Mouse (Mus musculus) heart, postnatal 4 days (tissue): ENCODE data around the gene Nfe2l1. TPM values are rescaled to one million over a fixed set of nuclear protein-coding genes. Genes with fewer than 3 reads are reported as not detected.

ENCODE experiments used
- DNase-seq: peaks from one replicate; pipeline ENCODE4 v3.0.0; 2021
- total RNA-seq, 2 experiments: library from RNA; stranded (reverse); gene quantifications; 2 replicates each; pipeline ENCODE4 v1.2.3; 2021

Nfe2l1 gene
- total RNA-seq, 2 experiments from 2014 or later: 200 to 203 TPM

DNA sequence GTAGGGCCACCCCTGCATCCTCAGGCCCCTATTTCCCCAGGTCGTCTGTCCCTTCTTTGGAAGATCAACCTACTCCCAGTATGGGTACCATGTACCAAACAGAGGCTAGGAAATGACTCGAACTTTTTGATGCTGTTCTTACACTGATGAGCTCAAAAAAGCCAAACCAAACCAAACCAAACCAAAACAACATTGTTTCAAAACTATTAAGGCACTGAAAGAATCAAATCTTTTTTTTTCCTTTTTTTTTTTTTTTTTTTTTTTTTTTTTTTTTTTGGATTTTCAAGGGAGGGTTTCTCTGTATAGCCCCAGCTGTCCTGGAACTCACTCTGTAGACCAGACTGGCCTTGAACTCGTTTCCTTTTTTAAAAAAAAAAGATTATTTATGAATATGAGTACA, 13.9 kb upstream of the Nfe2l1 start:
- no peak for DNase-seq

DNA sequence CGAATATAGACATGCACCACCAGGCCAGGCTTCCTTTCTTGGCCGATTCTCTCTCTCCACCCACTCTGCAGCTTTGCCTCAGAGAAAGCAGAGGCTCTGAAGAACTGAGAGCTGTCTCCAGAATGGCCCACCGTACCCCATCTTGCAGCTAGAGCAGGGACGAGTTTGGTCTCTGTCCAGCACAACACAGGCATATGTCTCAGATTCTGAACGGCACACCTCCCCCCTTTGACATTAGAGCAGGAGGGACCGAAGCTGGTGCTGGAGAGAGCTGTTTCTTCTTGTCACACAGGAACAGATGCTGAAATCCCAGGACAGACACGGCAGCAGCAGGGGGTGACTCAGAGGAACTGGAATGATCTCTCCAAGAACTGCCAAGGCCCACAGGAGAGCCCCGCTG, 10.5 kb upstream of the Nfe2l1 start:
- no peak for DNase-seq

DNA sequence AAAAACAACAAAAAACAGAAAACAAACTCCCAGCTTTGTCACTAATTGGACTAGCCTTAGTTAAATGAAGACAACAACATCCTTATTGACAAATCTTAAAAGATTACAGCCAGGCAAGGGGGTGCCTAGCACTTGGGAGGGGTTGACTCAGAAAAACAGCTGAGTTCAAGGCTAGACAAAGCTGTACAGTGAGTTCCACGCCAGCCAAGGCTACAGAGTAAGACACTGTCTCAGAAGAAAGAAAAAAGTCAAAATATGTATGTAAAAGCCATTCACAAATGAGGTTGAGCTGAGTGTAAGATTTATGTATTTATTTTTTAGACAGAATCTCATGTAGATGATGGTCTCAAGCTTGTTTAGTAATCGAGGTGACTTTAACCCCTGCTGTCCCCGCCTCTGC, 10.1 kb upstream of the Nfe2l1 start:
- no peak for DNase-seq

DNA sequence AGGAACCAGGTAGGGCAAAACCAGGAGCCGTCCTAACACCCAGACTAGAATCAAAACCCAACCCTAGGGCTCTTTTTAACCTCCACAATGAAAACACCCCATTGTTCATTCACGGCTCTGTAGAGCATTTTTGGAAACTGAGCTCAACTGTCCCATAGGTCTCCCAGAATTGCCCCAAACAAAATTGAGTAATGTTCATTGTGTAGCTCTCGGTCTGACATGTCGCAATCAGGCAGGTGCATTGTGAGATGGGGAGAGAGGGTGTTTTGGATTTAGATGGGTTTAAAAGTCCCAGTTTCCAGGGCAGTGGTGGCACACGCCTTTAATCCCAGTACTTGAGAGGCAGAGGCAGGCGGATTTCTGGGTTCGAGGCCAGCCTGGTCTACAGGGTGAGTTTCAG, 9.7 kb upstream of the Nfe2l1 start:
- DNase-seq: no peak

DNA sequence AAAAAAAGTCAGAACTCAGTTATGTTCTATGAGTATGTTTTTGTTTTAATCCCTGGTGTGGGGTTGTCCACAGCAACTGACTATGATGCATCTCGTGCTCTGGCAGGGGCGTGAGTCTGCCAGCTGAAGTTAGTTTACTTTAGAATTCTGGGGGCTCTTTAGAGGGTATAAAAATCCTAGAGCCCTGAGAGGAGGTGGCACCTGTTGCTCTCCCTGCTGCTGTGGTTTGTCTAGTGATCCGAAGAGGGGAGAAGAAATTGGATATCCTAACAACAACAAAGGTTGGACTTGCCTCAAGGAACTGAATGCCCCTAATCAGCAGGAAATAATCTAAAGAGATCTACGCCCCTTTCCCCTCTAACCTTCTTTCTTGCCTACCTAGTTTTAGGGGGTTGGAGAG, 8.6 kb upstream of the Nfe2l1 start:
- no peak for DNase-seq

DNA sequence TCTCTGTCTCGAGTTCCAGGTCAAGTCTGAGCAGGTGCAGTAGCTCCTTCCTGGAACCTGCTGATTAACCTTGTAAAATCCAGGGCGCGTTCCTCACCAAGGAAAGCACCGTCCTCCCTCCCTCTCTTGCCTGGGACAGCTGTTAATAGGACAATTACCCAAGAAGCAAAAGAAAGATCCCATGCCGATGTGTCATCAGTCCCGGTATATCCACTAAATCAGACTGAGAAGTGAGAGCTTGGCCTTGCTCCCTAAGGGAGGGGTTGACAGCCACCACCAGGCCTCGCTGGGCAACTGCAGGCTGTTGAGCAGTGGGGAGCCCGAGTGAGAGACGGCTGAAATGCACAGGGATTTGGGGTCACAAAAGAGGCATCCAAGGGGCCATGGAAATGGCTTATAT, 7.5 kb upstream of the Nfe2l1 start:
- DNase-seq: peak; percentile 33

DNA sequence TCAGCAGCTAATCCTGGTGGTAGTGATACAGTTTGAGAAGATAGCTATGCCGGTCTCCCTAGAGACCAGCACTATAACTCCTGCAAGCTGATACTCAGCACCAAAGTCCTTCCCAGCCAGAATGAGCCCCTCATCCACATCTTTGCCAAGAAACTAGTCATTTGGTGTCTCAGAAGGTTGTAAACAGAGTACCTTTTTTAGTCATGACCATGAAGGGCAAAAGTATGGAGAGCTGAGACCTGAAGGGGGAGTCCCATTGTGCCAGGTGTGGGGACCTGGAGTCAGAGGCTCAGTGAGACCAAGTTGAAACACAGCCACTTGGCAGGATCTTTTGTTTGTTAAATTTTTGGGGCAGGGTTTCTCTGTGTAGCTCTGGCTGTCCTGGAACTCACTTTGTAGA, 4.4 kb upstream of the Nfe2l1 start:
- DNase-seq: no peak

DNA sequence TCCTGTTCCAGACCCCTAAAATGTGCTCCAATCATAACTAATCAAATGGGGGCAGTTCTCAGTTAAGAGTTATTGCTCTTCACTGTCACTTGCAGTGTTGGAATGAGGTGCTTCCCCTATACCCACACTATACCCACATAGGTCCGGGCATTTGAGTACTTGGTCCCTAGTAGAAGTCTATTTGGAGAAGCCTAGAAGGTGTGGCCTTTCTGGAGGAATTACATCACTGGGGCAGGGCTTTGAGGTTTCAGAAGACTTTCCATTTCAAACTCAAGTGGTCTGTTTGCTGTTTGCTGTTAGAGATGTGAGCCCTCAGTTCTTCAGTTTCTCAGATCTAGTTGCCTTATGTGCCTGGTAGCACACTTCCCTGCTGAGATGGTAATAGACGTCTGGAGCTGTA, 3.2 kb upstream of the Nfe2l1 start:
- no peak for DNase-seq

DNA sequence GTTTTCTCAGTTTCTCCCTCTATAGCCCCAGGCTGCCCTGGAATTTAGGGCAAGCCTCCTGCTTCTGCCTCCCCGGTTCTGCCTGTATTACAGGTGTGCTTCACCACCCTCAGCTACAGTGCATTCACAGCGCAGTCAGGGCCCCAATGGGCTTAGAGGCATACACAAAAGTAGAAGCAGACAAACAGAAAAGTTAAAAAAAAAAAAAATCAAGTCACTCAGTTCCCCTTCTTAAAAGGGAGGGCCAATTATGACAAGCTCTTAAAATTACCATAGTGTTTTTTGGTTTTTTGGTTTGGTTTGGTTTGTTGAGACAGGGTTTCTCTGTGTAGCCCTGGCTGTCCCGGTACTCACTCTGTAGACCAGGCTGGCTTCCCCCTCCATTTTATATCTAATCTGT, 2.8 kb upstream of the Nfe2l1 start:
- DNase-seq: no peak

DNA sequence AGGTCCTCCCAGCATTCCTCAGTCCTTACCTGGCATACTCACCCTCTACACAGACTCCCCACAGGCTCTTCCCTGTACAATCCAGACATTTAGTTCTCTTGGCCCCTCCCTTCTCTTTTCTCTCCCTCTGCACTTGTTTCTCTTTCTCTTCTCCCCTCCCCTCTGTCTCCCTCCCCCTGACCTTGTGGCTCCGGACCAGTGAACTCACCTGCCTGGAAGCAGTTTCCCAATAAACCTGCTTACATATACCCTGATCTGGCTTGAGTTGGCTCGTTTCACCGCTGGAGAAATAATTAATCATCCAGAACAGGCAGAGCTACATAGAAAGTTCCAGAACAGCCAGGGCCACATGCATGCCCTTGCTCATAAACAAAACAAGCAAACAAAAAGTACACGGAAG, 1.7 kb upstream of the Nfe2l1 start:
- DNase-seq: no peak

DNA sequence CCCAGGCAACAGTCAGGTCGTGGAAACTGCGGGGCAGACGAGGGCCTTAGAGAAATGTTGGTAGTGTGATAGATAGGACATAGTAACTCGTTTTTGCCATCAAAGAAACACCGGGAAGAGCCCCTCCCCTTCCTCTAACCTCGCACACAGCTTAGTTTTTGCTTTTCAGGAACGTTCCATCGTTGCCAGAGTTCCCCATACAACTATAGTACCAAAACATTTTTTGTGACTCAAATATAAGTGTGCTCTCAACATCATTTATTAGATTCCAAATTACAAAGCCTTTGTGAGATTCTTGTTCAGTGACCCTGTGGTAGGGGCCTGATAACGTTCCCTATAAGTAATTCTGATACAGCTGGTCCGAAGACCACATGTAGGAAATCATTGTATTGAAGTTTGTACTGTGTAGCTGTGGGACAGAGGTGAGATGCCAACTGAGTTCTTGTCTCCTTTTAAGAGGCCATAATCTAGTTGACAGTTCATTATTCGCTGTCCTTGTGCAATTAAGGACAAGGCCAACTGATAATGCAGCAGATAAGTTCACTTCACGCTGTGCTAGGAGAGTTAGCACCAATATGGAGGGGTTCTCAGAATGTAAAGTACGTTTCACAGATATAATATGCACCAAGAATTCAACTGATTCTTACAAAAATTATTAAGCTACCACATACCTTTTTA, 910 bp upstream of the Nfe2l1 start:
- no peak for DNase-seq

DNA sequence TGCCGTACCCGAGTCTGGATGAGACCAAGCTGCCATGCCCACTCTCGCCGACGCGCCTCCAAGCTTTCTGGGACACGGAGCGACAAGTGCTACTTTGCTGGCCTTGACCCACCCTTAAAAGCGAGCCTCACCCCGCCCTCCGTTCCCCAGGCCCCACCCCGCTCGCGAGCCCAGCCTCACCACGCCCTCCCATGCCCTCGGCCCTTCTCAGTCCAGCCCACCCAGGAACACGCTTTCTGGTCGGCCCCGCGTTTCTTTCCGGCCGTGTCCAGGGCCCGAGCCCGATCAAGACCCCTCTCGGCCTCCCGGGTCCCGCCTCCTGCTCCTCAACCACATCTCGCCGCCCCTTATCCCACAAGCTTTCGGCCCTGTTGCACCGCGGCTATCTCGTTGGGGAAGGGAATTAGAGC, 360 bp downstream of the Nfe2l1 start:
- peak; percentile 95 for DNase-seq

DNA sequence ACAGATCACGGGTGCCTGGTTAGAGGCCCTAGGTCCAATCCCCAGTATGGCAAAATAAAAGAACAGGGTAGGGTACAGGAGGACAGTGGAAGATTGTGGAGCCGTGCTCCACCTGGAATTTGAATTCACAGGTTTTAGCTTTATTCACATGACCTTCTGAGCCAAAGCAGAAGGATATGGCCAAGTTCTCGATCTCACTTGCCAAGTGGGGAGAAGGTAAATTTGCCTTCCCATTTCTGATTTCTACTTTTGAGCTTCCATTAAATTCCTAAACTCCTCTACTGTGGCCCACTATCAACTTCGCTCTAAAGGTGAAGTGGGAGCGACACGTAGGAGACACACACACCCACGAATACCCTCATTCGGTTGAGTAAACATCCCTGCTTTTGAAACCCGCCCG, 887 bp downstream of the Nfe2l1 start:
- no peak for DNase-seq

DNA sequence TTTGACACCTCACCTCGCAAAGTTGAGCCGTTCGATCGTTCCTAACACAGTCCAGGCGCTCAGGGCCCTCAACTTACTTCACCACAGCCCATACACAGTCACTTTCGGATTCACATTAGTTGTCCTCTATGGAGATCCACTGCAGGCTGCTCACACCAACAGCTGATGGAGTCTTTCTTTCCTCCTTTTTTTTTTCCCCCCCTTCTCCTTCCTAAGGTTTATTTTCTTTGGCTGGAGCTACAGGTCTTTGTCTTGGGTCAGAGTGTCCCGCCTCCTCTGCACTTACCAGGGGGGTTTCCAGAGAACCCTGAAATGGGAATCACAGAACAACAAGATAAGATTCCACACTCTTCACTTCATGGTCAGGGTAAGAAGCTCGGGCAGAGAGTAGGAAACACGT, 1.9 kb downstream of the Nfe2l1 start:
- DNase-seq: no peak

DNA sequence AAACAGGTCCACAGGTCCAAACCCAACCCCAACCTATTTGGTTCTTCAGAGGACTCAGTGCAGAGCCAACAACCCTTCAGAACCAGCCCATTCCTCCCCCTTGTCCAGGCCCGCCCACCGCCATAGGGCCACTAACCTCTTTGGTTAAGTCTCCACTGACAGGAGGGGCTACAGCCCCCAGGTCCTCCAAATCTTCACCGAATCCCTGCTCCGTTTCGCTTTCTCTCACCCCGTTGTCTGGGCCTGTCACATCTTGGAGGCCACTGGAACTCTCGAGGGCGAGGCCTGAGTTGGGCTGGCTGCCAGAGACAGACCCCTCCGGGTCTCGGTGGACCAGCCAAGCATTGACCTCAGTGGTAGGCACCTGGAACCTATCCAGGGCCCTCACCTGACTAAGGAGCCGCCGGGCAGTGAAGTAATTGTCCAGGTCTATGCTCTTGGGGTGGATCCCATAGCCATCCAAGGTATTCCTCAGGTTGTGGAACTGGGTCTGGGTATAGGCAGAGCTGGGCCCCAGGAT, 2.6 kb downstream of the Nfe2l1 start:
- DNase-seq: peak; percentile 33

DNA sequence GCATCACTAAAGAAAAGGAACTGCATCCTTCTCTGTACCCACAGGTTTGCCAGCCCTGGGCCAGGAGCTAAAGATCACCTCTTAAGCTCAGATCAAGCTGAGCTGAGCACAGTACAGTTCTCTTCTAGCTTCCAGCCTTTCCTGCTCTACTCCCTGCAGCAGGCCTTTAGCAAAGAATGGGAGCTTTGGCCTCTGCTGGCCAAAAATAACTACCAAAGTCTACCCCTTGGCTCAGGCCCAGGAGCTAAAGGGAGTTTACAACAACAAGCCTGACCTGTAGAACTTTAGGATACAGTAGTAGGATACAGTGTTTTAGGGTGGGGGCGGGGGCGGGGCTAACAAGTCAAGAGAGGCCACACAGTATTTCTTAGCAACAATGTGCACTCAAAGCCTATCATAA, 3.3 kb downstream of the Nfe2l1 start:
- DNase-seq: peak; percentile 66

DNA sequence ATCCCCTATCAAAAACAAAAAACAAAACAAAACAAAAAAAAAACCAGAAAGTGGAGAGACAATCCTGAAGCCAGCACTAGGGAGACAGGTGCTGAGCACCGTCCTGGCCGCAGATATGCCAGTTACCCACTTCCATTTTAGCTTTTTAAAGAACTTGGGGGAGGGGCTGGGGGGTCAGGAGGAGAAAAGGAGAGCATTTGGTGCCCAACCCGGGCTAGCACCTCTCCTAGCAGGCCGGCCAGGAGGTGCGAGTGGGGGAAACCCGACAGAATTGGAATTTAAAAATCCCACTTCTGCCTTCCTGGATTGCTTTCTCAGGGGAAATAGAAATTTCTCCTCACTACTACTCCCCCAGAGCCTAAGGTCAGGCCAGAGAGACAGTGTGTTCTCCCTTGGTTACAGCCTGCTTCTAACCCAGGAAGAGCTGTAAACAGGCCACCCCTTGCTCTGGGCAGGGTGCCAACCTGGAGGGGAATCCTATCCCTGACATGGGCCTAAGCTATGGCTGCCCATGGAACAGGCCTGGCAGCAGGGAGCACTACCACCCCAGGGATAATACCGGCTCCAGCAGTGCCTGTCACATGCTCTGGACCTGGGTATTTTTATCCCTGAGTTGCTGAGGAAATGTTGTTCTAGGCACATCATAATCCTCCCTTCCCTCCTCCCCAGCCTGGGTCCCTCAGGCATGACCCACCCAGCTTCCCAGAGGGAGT, 4.8 kb downstream of the Nfe2l1 start:
- DNase-seq: peak; percentile 90

DNA sequence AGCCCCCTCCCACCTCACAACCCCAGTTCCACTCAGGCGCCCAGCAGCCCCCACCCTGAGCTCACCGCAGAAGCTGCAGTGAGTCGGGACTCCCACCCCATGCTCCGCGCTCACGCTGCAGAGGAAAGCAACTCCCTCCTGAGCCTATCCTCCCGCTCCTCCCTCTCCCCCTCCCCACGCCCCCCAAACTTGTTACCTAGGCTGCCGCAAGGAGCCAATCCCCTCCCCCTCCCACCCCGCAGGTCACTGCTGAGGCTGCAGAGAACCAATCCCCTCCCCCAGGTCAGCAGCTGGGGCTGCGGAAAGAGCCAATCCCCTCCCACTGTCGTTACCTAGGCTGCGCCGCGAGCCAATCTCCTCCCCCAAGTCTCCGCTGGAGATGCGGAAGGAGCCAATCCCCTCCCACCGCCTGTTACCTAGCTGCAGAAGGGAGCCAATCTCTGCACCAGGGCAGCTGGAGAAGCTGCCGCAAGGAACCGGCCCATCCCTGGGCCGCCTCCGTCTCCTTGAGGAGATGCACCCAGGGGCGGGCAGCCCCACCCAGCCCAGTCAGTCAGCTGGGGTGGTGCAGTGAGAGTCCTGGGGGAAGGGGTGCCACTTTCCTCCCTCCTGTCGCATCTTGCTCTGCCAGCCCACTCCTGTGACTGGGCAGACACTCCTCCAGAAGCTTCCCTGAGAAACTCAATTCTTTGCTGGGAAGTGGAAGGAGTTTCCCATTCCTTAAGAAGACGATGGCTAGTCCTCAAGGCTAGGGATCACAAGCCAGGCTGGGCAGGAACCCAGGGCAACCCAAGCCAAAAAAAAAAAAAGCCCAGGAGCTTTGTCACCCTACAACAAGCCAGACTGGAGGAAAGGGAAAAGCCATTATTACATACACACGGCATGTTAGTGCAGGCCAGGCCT, 5.6 kb downstream of the Nfe2l1 start:
- DNase-seq: peak; percentile 85

DNA sequence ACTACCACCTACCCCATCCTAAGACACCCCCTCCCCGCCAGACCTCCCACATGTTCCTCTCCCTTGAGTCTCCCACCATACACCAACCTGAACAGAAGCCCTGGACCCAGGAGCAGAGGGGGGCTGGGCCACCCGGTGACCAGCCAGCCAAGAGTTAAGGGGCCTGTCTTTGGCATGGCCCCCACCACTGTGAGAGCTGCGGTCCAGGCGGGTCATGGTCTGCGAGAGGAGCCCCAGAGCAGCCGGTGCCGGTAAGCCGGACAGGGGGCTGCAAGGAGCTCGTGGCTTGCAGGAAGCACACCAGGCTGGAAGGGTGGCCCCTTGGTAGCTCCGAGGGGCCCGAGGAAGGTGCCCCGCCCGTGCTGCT, 6.3 kb downstream of the Nfe2l1 start:
- no peak for DNase-seq

DNA sequence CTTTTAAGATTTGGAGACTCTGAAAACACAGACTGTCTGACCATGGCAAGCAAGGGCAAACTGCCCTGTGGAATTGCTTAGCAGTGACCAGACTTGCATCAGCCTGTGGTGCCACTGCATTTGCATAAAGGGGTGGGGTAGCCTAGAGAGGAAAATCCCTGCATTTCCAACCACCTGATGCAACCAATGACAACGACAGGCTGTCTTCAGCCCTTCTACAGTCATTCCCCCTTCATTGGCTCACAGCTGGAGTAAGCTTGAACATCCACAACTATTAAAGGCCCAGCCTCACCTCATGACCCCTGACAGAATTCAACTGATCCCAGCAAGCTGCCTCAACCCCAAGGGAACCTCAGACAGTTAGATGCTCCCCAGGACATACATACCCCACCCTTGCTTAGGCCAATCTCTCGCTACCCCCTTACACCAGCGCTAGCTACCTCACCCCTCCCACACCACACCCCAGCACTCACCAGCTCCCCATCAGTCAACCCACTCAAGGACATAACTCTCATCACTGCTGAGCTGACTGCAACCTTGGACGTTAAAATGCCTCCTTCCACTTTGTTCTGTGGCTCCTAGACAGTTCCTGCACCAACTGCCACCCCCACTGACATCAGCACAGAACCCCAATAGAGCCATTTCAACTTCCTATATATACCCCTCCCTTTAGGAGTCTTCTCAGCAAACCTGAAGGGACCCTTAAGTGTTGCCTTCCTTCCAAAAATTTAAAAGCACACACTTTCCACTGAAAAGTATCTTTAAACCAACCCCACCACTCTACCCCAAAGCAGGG, 6.9 kb downstream of the Nfe2l1 start:
- DNase-seq: no peak

DNA sequence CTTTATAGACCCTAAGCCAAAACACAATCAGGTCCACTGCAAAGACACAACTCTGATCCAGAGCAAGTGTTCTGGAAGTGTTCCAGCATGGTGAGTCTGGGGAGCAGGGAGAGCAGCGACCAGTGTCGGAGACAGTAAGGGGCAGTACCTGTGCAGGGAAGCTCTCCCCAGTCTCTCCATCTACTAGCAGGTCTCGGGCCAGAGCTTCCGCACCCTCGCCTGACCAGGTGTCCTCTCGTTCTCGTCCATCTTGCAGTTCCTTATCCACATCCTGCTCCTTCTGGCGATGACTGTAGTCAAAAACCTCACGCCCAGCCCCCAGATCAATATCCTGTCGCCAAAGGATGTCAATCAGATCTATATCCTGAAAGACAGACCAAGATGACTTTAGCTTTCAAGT, 7.8 kb downstream of the Nfe2l1 start:
- DNase-seq: no peak

DNA sequence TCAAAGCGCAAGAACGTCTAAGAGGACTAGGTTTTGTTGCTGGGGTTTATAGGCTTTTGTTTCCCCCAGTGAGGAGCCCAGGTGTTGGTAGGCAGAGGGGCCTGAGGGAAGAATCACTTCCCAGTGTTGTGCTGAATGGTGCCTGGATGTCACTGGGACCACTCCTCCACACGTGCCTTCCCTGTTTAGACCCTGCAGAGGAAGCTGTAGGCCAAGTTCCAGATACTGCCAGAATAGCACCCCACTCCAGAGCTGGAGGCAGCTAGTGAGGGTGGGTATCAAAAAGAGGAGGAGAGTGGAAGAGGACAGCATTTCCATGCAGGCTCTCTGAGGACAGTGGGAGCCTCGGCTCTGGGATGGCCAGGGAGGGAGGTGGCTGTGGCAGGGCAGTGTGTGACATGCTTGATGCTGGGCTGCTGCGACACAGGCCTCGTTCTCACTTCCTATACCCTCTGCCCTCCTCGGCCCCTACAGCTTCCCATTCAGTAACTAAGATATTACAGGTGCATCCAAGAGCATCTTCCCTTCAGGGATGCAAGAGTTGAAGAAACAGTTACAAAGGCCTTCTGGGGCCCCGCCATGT, 11.5 kb downstream of the Nfe2l1 start:
- DNase-seq: no peak
